ENCODE assay signal across 48 mouse cellular contexts in genomic region chr11:84136453-84136852, GRCm38 (mm10). TPM values are rescaled to one million over a fixed set of nuclear protein-coding genes. Genes with fewer than 3 reads are reported as not detected.
"Had no signal": no experiment of that assay in that cellular context is flagged by ENCODE, and none has a peak within 500 bp of the region (broad histone marks: within the 10 kb centered on the region; RNA-seq: fewer than 3 reads in every experiment).

No protein-coding gene starts in this region.

- H3K9me3 ChIP-seq: heart, embryonic 13.5 days; heart, embryonic 15.5 days; hindbrain, embryonic 10.5 days; hindbrain, embryonic 12.5 days; hindbrain, embryonic 13.5 days; hindbrain, embryonic 15.5 days; intestine, embryonic 15.5 days; kidney, embryonic 15.5 days had no signal

- H3K4me2 ChIP-seq: heart, embryonic 13.5 days; heart, embryonic 15.5 days; hindbrain, embryonic 12.5 days; hindbrain, embryonic 13.5 days; hindbrain, embryonic 14.5 days; hindbrain, embryonic 15.5 days; intestine, embryonic 15.5 days; kidney, embryonic 15.5 days had no signal

- H3K36me3 ChIP-seq: heart, embryonic 13.5 days; heart, embryonic 15.5 days; hindbrain, embryonic 10.5 days; hindbrain, embryonic 12.5 days; hindbrain, embryonic 15.5 days; intestine, embryonic 15.5 days; kidney, embryonic 15.5 days had no signal

- DNase-seq: heart, postnatal 10 days; heart, postnatal 14 days; heart, postnatal 36 days; heart, postnatal 4 days; kidney, adult 11 months; kidney, adult 18-20 months; kidney, adult 2 months; kidney, adult 8-10 months; kidney, adult 9 months; kidney, postnatal 10 days; kidney, postnatal 14 days; kidney, postnatal 25 days; kidney, postnatal 36 days; kidney, postnatal 4 days; layer of hippocampus, adult 9-11 months; layer of hippocampus, postnatal 36 days had no signal

- H3K9ac ChIP-seq: heart, embryonic 13.5 days; heart, embryonic 15.5 days; hindbrain, embryonic 12.5 days; hindbrain, embryonic 13.5 days; hindbrain, embryonic 14.5 days; hindbrain, embryonic 15.5 days; intestine, embryonic 15.5 days; kidney, embryonic 15.5 days had no signal

- H3K27ac ChIP-seq: heart, embryonic 13.5 days; heart, embryonic 15.5 days; hindbrain, embryonic 10.5 days; hindbrain, embryonic 12.5 days; hindbrain, embryonic 13.5 days; hindbrain, embryonic 14.5 days; hindbrain, embryonic 15.5 days; hindbrain, postnatal 0 days; intestine, embryonic 15.5 days; kidney, embryonic 15.5 days; kidney, postnatal 0 days; layer of hippocampus, adult 2 months; left cerebral cortex, adult 2 months had no signal

- H3K4me3 ChIP-seq: heart, embryonic 13.5 days; heart, embryonic 15.5 days; hindbrain, embryonic 10.5 days; hindbrain, embryonic 12.5 days; hindbrain, embryonic 13.5 days; hindbrain, embryonic 15.5 days; intestine, embryonic 15.5 days; kidney, embryonic 15.5 days; layer of hippocampus, adult 2 months; left cerebral cortex, adult 2 months had no signal

- ATAC-seq: hindbrain, embryonic 16.5 days; hindbrain, postnatal 0 days; inflammation-experienced regulatory T-cells, adult 6 months; intestine, embryonic 15.5 days; intestine, embryonic 16.5 days; intestine, postnatal 0 days had no signal

- H3K27me3 ChIP-seq: heart, embryonic 13.5 days; heart, embryonic 15.5 days; hindbrain, embryonic 12.5 days; hindbrain, embryonic 13.5 days; hindbrain, embryonic 15.5 days; intestine, embryonic 15.5 days; kidney, embryonic 15.5 days had no signal

- H3K4me1 ChIP-seq: hindbrain, embryonic 12.5 days; intestine, embryonic 15.5 days; kidney, embryonic 15.5 days had no signal

RNA-seq across cellular contexts. Expression of gene Gm11437, which starts 30.8 kb away (rescaled TPM):
- total RNA-seq: heart, postnatal 10 days; heart, postnatal 14 days; heart, postnatal 25 days; heart, postnatal 36 days; heart, postnatal 4 days; hematopoietic stem cell, adult 5-6 weeks; hindbrain, postnatal 0 days; layer of hippocampus, adult 18-20 months; layer of hippocampus, adult 2 months; layer of hippocampus, adult 8-10 months; layer of hippocampus, postnatal 10 days; layer of hippocampus, postnatal 14 days; layer of hippocampus, postnatal 25 days; layer of hippocampus, postnatal 36 days; left cerebral cortex, adult 18-20 months; left cerebral cortex, adult 2 months; left cerebral cortex, adult 8-10 months had no signal
- polyA plus RNA-seq: heart, embryonic 13.5 days; heart, embryonic 14.5 days; heart, embryonic 15.5 days; heart, embryonic 16.5 days; heart, postnatal 0 days; hindbrain, embryonic 11.5 days; hindbrain, embryonic 12.5 days; hindbrain, embryonic 14.5 days; hindbrain, postnatal 0 days; inflammation-experienced regulatory T-cells, adult 6 months; intestine, embryonic 15.5 days; intestine, postnatal 0 days; kidney, adult 2 months; kidney, embryonic 14.5 days; kidney, embryonic 16.5 days; kidney, postnatal 0 days had no signal
